Mouse (Mus musculus): ENCODE data around the gene Mtmr3. TPM values are rescaled to one million over a fixed set of nuclear protein-coding genes. Genes with fewer than 3 reads are reported as not detected.

Gene Mtmr3
- polyA plus RNA-seq, 1 experiment from 2014 or later: 27.1 TPM

DNA sequence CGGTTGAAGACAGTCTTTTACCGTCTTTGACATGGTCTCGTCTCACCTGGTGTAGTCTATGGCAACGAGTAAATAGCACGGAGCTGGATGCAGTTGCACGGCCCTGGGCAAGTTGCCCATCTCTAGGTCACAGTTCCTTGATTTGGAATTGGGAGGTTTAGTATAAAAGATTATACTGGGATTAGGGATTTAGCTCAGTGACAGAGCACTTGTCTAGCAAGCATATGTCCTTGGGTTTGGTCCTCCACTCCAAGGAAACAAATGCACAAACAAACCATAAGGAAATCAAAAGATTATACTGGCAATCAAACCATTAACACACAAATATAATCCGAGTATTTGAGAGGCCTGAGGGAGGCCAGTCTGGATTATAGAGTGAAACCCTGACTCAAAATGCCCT lies 33.0 kb upstream of the Mtmr3 start:
- ATAC-seq (ENCODE audit: low FRiP score, low TSS enrichment): no peak

DNA sequence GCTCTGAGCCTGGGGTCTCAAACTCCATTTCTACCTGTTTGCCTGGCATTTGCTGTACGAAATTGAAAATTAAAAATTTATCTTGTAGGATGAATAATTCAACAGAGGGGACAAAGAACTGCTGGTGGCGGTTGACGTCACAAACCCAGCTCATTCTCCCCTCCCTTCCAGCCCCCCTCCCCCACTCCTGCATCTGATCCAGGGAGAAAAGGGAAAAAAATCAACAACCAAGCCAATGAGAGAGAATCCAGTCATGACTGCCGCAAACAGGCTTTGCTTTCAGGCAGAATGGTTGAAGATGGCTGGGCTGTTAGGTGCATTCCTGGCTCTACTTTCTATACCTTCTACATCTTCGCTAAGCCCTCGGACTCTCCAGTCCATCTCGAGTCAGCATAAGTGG lies 31.3 kb upstream of the Mtmr3 start:
- no peaks in the 10 kb centered on the region for H3K36me3 ChIP-seq (ENCODE audit: insufficient read depth, low read length)
- peaks cover 5% of the 10 kb centered on the region; the same call in 1 of the 2 replicates for H3K4me1 ChIP-seq (ENCODE audit: insufficient read depth, low read length)
- 86% methylated on average over 7 of the region's 7 CpGs for WGBS
- no peak for ATAC-seq (ENCODE audit: low FRiP score, low TSS enrichment)
- no peak overlapping the region for H3K27ac ChIP-seq (ENCODE audit: low read length)
- H3K4me3 ChIP-seq (ENCODE audit: low read length): no peak overlapping the region
- H3K9ac ChIP-seq (replicated peaks; ENCODE audit: low read length): no peak overlapping the region
- H3K27me3 ChIP-seq (ENCODE audit: insufficient read depth, low read length): no peaks in the 10 kb centered on the region
- H3K9me3 ChIP-seq (ENCODE audit: low read length): no peaks in the 10 kb centered on the region
- no peak overlapping the region for H3K4me2 ChIP-seq (replicated peaks; ENCODE audit: low read depth, low read length)

More for the DNA sequence above, 33.0 kb upstream of the Mtmr3 start:
- Histone ChIP-seq H3K36me3 (ENCODE audit: insufficient read depth, low read length) (no peaks in the 10 kb centered on the region), H3K4me3 (ENCODE audit: low read length) (no peak overlapping the region), H3K4me1 (ENCODE audit: insufficient read depth, low read length) (peaks cover 5% of the 10 kb centered on the region; the same call in 1 of the 2 replicates), H3K4me2 (replicated peaks; ENCODE audit: low read depth, low read length) (no peak overlapping the region), H3K9me3 (ENCODE audit: low read length) (no peaks in the 10 kb centered on the region), H3K27ac (ENCODE audit: low read length) (no peak overlapping the region), H3K27me3 (ENCODE audit: insufficient read depth, low read length) (no peaks in the 10 kb centered on the region), H3K9ac (replicated peaks; ENCODE audit: low read length) (no peak overlapping the region)
- WGBS: 69% methylated on average over 7 of the region's 7 CpGs

DNA sequence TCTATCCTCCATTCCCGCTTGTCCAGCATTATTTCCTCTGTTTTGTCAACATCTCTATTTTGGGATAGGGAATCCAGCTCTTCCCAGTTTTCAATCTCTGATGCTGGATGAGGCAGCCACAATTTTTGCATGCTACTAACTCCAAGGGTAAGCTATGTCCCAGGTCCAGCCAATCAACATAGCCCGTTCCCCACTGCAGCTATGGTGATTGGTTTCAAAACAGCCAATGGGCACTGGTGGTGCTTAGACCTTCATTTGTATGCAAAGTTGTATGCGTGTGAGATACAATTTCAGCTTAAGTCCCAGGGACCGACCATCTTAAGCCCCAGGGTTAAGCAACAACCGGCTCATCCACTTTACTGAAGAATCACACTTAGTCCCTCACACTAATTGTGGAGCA lies 28.3 kb upstream of the Mtmr3 start:
- no peak overlapping the region for H3K9ac ChIP-seq (replicated peaks; ENCODE audit: low read length)
- no peaks in the 10 kb centered on the region for H3K27me3 ChIP-seq (ENCODE audit: insufficient read depth, low read length)
- ATAC-seq (ENCODE audit: low FRiP score, low TSS enrichment): no peak
- H3K4me3 ChIP-seq (ENCODE audit: low read length): no peak overlapping the region
- no peak overlapping the region for H3K27ac ChIP-seq (ENCODE audit: low read length)
- H3K9me3 ChIP-seq (ENCODE audit: low read length): no peaks in the 10 kb centered on the region
- no peaks in the 10 kb centered on the region for H3K4me1 ChIP-seq (ENCODE audit: insufficient read depth, low read length)
- 68% methylated on average over 5 of the region's 5 CpGs for WGBS
- no peak overlapping the region for H3K4me2 ChIP-seq (replicated peaks; ENCODE audit: low read depth, low read length)
- H3K36me3 ChIP-seq (ENCODE audit: insufficient read depth, low read length): no peaks in the 10 kb centered on the region

DNA sequence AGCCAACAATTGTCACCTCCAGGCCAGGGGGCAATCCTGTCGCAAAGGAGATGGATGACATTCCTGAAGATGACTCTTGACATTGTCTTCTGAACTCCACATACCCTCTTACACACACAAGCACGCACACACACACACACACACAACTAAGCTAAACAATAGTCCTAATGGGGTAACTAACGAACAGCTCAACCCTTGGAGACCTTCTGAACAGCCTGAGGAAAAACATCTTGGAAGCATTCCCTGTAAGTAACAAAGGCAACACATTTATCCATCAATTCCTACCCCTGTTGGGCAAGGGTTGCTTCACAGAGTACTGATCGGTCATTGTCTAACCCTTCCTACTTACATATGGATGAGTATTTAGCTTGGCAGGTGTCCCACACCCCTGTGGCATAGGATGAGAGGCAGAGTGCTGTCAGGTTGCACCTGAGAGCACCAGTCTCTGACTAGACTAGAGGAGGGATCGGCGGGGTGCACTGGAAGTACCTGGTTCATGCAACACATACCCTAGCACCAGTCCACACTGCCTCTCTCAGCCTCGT lies 27.9 kb upstream of the Mtmr3 start:
- H3K27ac ChIP-seq (ENCODE audit: low read length): no peak overlapping the region
- no peak overlapping the region for H3K9ac ChIP-seq (replicated peaks; ENCODE audit: low read length)
- no peak overlapping the region for H3K4me3 ChIP-seq (ENCODE audit: low read length)
- H3K27me3 ChIP-seq (ENCODE audit: insufficient read depth, low read length): no peaks in the 10 kb centered on the region
- H3K4me2 ChIP-seq (replicated peaks; ENCODE audit: low read depth, low read length): no peak overlapping the region
- H3K9me3 ChIP-seq (ENCODE audit: low read length): no peaks in the 10 kb centered on the region
- no peaks in the 10 kb centered on the region for H3K36me3 ChIP-seq (ENCODE audit: insufficient read depth, low read length)
- no peak for ATAC-seq (ENCODE audit: low FRiP score, low TSS enrichment)
- no peaks in the 10 kb centered on the region for H3K4me1 ChIP-seq (ENCODE audit: insufficient read depth, low read length)
- WGBS: 74% methylated on average over 7 of the region's 7 CpGs

DNA sequence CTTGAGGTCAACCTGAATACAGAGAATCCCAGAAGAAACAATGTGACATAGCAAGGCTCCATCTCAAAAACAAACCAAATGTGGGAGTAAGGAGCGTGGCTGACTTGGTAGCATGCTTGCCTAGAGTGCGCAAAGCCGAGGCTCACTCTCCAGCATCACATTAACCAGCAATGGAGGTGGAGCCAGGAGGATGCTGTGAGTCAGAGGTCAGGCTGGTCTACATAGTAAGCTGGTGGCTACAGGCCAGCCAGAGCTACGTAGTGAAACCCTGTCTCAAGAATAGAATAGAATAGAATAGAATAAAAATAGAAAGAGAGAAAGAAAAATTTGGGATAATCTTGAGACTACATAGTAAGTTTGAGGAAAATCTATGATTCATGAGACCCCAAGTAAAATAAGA lies 27.2 kb upstream of the Mtmr3 start:
- no peak overlapping the region for H3K4me3 ChIP-seq (ENCODE audit: low read length)
- no peaks in the 10 kb centered on the region for H3K27me3 ChIP-seq (ENCODE audit: insufficient read depth, low read length)
- H3K9ac ChIP-seq (replicated peaks; ENCODE audit: low read length): no peak overlapping the region
- no peaks in the 10 kb centered on the region for H3K4me1 ChIP-seq (ENCODE audit: insufficient read depth, low read length)
- no peak for ATAC-seq (ENCODE audit: low FRiP score, low TSS enrichment)
- no peaks in the 10 kb centered on the region for H3K9me3 ChIP-seq (ENCODE audit: low read length)
- no peak overlapping the region for H3K4me2 ChIP-seq (replicated peaks; ENCODE audit: low read depth, low read length)
- H3K36me3 ChIP-seq (ENCODE audit: insufficient read depth, low read length): no peaks in the 10 kb centered on the region
- no peak overlapping the region for H3K27ac ChIP-seq (ENCODE audit: low read length)
- WGBS: 66% methylated on average over 4 of the region's 4 CpGs

DNA sequence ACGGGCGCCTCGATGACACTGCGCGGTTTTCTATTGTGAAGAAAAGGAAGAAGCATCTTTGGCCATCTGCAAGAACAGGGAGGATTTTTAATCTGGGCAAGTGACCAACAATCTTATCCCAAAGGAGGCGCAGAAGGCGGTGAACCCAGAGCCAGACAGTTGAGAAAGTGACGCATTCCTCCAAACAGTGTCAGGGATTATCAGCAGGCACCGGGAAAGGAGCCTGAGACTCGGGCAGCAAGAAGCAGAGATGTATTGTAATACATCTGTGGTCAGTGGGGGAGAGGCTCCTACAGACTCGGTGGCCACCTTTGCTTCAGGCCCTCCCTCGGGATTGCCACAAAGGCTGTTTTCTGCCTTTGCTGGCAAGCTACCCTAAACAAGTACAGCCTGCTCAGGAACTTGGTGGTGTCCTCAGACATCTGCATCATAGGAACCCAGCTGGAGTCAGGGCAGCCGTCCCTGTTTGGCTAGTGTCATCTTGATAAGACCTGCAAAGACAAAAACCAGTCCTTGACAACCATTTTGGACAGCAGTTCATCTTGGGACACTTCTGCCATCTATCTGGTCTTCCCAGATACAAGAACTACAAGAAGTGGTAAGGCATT lies 25.9 kb upstream of the Mtmr3 start:
- Histone ChIP-seq H3K27me3 (ENCODE audit: insufficient read depth, low read length) (no peaks in the 10 kb centered on the region), H3K9ac (replicated peaks; ENCODE audit: low read length) (no peak overlapping the region), H3K9me3 (ENCODE audit: low read length) (no peaks in the 10 kb centered on the region), H3K4me2 (replicated peaks; ENCODE audit: low read depth, low read length) (no peak overlapping the region), H3K4me3 (ENCODE audit: low read length) (no peak overlapping the region), H3K4me1 (ENCODE audit: insufficient read depth, low read length) (no peaks in the 10 kb centered on the region), H3K27ac (ENCODE audit: low read length) (no peak overlapping the region), H3K36me3 (ENCODE audit: insufficient read depth, low read length) (no peaks in the 10 kb centered on the region)
- no peak for ATAC-seq (ENCODE audit: low FRiP score, low TSS enrichment)
- WGBS: 62% methylated on average over 13 of the region's 13 CpGs

DNA sequence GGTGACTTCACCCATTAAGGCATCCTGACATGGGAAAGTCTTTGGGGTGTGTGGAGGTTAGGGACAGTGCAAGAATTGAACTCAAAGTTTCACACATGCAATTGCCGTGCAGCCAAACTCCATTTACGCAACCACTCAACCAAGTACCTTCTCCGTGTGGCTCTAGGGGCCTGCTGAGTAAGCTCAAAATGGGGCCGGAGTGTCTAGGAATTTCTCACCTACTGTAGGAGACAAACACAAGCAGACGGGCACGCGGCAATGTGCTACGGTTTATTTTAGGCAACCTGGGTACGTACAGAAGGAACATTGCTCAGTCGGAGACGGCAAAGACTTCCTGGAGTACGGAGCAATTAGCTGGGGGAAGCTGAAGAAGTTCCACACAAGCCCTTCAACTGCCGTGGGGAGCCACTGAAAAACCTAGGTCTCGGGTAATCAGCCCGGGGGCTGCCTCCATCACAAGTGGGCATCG lies 25.4 kb upstream of the Mtmr3 start, which contains the start of gene Gm11032:
Gm11032 (plus strand) TSS at position 51 of the 469 bp plus-strand sequence.
- H3K27ac ChIP-seq (ENCODE audit: low read length): no peak within 1 kb of the TSS
- H3K9ac ChIP-seq (replicated peaks; ENCODE audit: low read length): no peak within 1 kb of the TSS
- no peaks in the 10 kb centered on the region for H3K9me3 ChIP-seq (ENCODE audit: low read length)
- no peaks in the 10 kb centered on the region for H3K27me3 ChIP-seq (ENCODE audit: insufficient read depth, low read length)
- no peaks in the 10 kb centered on the region for H3K36me3 ChIP-seq (ENCODE audit: insufficient read depth, low read length)
- H3K4me3 ChIP-seq (ENCODE audit: low read length): no peak within 1 kb of the TSS
- H3K4me1 ChIP-seq (ENCODE audit: insufficient read depth, low read length): no peaks in the 10 kb centered on the region
- no peak for ATAC-seq (ENCODE audit: low FRiP score, low TSS enrichment)
- H3K4me2 ChIP-seq (replicated peaks; ENCODE audit: low read depth, low read length): no peak within 1 kb of the TSS
- WGBS: 77% methylated on average over 16 of the region's 16 CpGs

DNA sequence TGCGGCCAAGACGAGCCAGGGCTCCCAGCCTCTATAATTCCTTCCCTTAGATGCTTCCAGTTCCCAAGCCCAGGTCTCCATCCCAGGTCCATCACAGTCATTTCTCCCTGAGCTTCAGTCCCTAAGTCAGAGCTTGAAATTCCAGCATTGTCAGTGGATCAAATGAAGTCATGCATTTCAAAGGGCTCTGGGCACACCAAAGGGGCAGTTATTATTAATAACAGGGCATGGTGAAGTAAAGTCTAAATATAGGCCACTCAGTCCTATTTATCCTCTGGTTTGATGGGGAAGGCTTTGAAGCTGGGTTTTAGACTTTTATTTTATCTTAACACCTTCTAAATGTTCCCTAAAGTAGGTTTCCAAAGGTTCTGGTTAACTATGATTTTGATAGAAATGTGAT lies 17.2 kb upstream of the Mtmr3 start:
- H3K36me3 ChIP-seq (ENCODE audit: insufficient read depth, low read length): no peaks in the 10 kb centered on the region
- H3K27me3 ChIP-seq (ENCODE audit: insufficient read depth, low read length): no peaks in the 10 kb centered on the region
- H3K27ac ChIP-seq (ENCODE audit: low read length): no peak overlapping the region
- no peak overlapping the region for H3K4me3 ChIP-seq (ENCODE audit: low read length)
- no peak overlapping the region for H3K4me2 ChIP-seq (replicated peaks; ENCODE audit: low read depth, low read length)
- no peaks in the 10 kb centered on the region for H3K4me1 ChIP-seq (ENCODE audit: insufficient read depth, low read length)
- H3K9ac ChIP-seq (replicated peaks; ENCODE audit: low read length): no peak overlapping the region
- no peak for ATAC-seq (ENCODE audit: low FRiP score, low TSS enrichment)
- H3K9me3 ChIP-seq (ENCODE audit: low read length): no peaks in the 10 kb centered on the region
- 57% methylated on average over 2 of the region's 2 CpGs for WGBS

DNA sequence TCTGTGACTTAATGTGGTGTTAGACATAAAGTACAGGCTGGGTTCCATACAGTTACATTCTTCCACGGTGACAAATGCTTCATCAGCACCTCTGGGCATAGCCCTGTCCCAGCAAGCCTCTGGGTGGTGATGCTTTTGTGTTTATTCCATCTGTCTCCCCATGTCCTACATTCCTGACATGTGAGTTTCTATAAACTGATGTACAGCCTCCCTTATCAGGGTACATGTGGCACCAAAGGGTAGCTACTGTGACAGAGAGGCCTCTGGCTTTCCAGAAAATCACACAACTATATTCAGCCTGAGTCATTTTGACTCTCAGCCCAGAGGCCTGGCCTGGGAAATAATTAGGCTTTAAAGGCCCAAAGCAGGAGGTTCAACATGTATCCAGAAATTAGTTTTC lies 11.9 kb upstream of the Mtmr3 start:
- Histone ChIP-seq H3K27ac (ENCODE audit: low read length) (no peak overlapping the region), H3K4me3 (ENCODE audit: low read length) (no peak overlapping the region), H3K9ac (replicated peaks; ENCODE audit: low read length) (no peak overlapping the region), H3K4me2 (replicated peaks; ENCODE audit: low read depth, low read length) (no peak overlapping the region), H3K9me3 (ENCODE audit: low read length) (no peaks in the 10 kb centered on the region), H3K36me3 (ENCODE audit: insufficient read depth, low read length) (no peaks in the 10 kb centered on the region), H3K27me3 (ENCODE audit: insufficient read depth, low read length) (no peaks in the 10 kb centered on the region), H3K4me1 (ENCODE audit: insufficient read depth, low read length) (peaks cover 11% of the 10 kb centered on the region)
- no peak for ATAC-seq (ENCODE audit: low FRiP score, low TSS enrichment)
- 78% methylated on average over 1 of the region's 1 CpGs for WGBS

DNA sequence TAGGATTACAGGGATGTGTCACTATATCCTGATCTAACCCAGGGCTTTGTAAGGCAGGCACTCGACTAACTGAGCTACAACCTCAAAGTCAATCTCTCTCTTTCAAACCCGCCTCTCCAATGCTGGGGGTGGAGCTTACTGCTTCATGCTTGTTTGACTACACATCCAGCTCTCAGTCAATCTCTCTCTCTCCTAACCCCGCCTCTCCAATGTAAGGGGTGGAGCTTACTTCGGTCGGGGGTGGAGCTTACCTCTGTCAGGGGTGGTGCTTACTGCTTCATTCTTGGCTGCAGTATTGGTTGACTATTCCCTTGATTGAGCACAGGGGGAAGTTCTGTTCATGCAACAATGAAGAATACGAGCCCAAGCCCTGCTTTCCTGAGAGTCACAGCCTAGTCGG lies 10.8 kb upstream of the Mtmr3 start:
- H3K27ac ChIP-seq (ENCODE audit: low read length): no peak overlapping the region
- no peak for ATAC-seq (ENCODE audit: low FRiP score, low TSS enrichment)
- no peak overlapping the region for H3K4me3 ChIP-seq (ENCODE audit: low read length)
- 55% methylated on average over 7 of the region's 7 CpGs for WGBS
- H3K4me2 ChIP-seq (replicated peaks; ENCODE audit: low read depth, low read length): no peak overlapping the region
- no peaks in the 10 kb centered on the region for H3K36me3 ChIP-seq (ENCODE audit: insufficient read depth, low read length)
- H3K9ac ChIP-seq (replicated peaks; ENCODE audit: low read length): no peak overlapping the region
- H3K4me1 ChIP-seq (ENCODE audit: insufficient read depth, low read length): peaks cover 11% of the 10 kb centered on the region
- H3K9me3 ChIP-seq (ENCODE audit: low read length): no peaks in the 10 kb centered on the region
- no peaks in the 10 kb centered on the region for H3K27me3 ChIP-seq (ENCODE audit: insufficient read depth, low read length)

Data from kidney, embryonic 16.5 days (tissue).